Mouse (Mus musculus) layer of hippocampus, adult 6 months (tissue): ENCODE results near the gene 1600002K03Rik. TPM values are rescaled to one million over a fixed set of nuclear protein-coding genes. Genes with fewer than 3 reads are reported as not detected.

ENCODE experiments used
- long read RNA-seq, 2 experiments: library from polyadenylated mRNA; unstranded; transcript quantifications; one replicate each; pipeline ENCODE4 v2.0.0; 2019 to 2020
- polyA plus RNA-seq: library from polyadenylated mRNA; unstranded; fragments of <200 nt; fragmentation: Nextera tagmentation; gene quantifications from 2 replicates; pipeline ENCODE4 v1.2.3, GENCODE M21; 2021

The 1600002K03Rik gene
- 10.6 and 11.0 TPM in 2 replicates for polyA plus RNA-seq
- long read RNA-seq, experiment 1, transcript 1600002K03Rik-201 (3 exons, 678 nt) = major isoform, 6 of 6 reads
- long read RNA-seq, experiment 1, partial matches to known transcripts = 0 of 6 reads
- long read RNA-seq, experiment 1, other reads (novel, unspliced or antisense) = 0 of 6 reads
- long read RNA-seq, experiment 2 = 0 reads

GRCm38 (mm10) chr10:80172527-80173292 lies at the start of gene 1600002K03Rik:
Gene 1600002K03Rik, plus strand, starts transcription at chr10:80172944.

GRCm38 (mm10) chr10:80138553-80139438 lies 33.9 kb upstream of the 1600002K03Rik start, which contains the start of gene Atp5d:
Gene Atp5d, plus strand, starts transcription at chr10:80138632.

GRCm38 (mm10) chr10:80140666-80141035 lies 32.1 kb upstream of the 1600002K03Rik start, which contains the start of gene Cbarp:
Gene Cbarp, minus strand, starts transcription at chr10:80140835.

GRCm38 (mm10) chr10:80147719-80148601 lies 24.8 kb upstream of the 1600002K03Rik start, which contains the start of gene Midn:
Gene Midn, plus strand, starts transcription at chr10:80148272.

GRCm38 (mm10) chr10:80165392-80166128 lies 7.2 kb upstream of the 1600002K03Rik start, which contains the start of gene Cirbp:
Gene Cirbp, plus strand, starts transcription at chr10:80165985.

GRCm38 (mm10) chr10:80179068-80180051 lies 6.6 kb downstream of the 1600002K03Rik start, which contains the start of gene Efna2:
Gene Efna2, plus strand, starts transcription at chr10:80179482.

Other genes starting within 250 kb of the 1600002K03Rik start
- 0.87 and 1.7 TPM in 2 replicates for gene Arid3a, start 245.9 kb upstream of the 1600002K03Rik start, polyA plus RNA-seq
- 87.4 and 87.9 TPM in 2 replicates for gene Wdr18, start 212.8 kb upstream of the 1600002K03Rik start, polyA plus RNA-seq
- 0.06 and 0.11 TPM in 2 replicates for gene Grin3b, start 202.2 kb upstream of the 1600002K03Rik start, polyA plus RNA-seq
- gene Tmem259, start 188.6 kb upstream of the 1600002K03Rik start, polyA plus RNA-seq = 11.9 and 12.3 TPM in 2 replicates
- gene Cnn2, start 184.4 kb upstream of the 1600002K03Rik start, polyA plus RNA-seq = 12.4 and 13.3 TPM in 2 replicates
- gene Abca7, start 176.4 kb upstream of the 1600002K03Rik start, polyA plus RNA-seq = 1.3 and 1.6 TPM in 2 replicates
- gene Arhgap45, start 156.3 kb upstream of the 1600002K03Rik start, polyA plus RNA-seq = 1.6 and 1.7 TPM in 2 replicates
- gene Polr2e, start 133.1 kb upstream of the 1600002K03Rik start, polyA plus RNA-seq = 232 and 241 TPM in 2 replicates
- gene Gpx4, start 125.8 kb upstream of the 1600002K03Rik start, polyA plus RNA-seq = 945 and 1,045 TPM in 2 replicates
- gene Sbno2, start 67.4 kb upstream of the 1600002K03Rik start, polyA plus RNA-seq = 2.8 and 3.1 TPM in 2 replicates
- gene Stk11, start 57.1 kb upstream of the 1600002K03Rik start, polyA plus RNA-seq = 16.5 and 18.4 TPM in 2 replicates
- gene Atp5d, start 34.3 kb upstream of the 1600002K03Rik start, polyA plus RNA-seq = 943 and 1,004 TPM in 2 replicates
- gene Cbarp, start 32.1 kb upstream of the 1600002K03Rik start, polyA plus RNA-seq = 55.5 and 72.9 TPM in 2 replicates
- gene Midn, start 24.7 kb upstream of the 1600002K03Rik start, polyA plus RNA-seq = 8.3 and 11.7 TPM in 2 replicates
- gene Cirbp, start 7.0 kb upstream of the 1600002K03Rik start, polyA plus RNA-seq = 162 and 186 TPM in 2 replicates
- gene Efna2, start 6.5 kb downstream of the 1600002K03Rik start, polyA plus RNA-seq = 7.4 and 8.6 TPM in 2 replicates
- gene Mum1, start 53.5 kb downstream of the 1600002K03Rik start, polyA plus RNA-seq = 22.1 and 23.6 TPM in 2 replicates
- gene Ndufs7, start 76.2 kb downstream of the 1600002K03Rik start, polyA plus RNA-seq = 865 and 922 TPM in 2 replicates
- gene Gamt, start 88.1 kb downstream of the 1600002K03Rik start, polyA plus RNA-seq = 51.8 and 54.3 TPM in 2 replicates
- gene Dazap1, start 88.5 kb downstream of the 1600002K03Rik start, polyA plus RNA-seq = 3.0 and 3.1 TPM in 2 replicates
- 2,763 and 3,004 TPM in 2 replicates for gene Rps15, start 119.5 kb downstream of the 1600002K03Rik start, polyA plus RNA-seq
- 15.7 and 18.9 TPM in 2 replicates for gene Apc2, start 123.0 kb downstream of the 1600002K03Rik start, polyA plus RNA-seq
- 33.2 and 34.9 TPM in 2 replicates for gene 2310011J03Rik, start 147.6 kb downstream of the 1600002K03Rik start, polyA plus RNA-seq
- gene Pcsk4, start 156.6 kb downstream of the 1600002K03Rik start, polyA plus RNA-seq = 1.6 and 1.7 TPM in 2 replicates
- gene Reep6, start 157.0 kb downstream of the 1600002K03Rik start, polyA plus RNA-seq = 7.6 and 9.0 TPM in 2 replicates
- 2.3 and 3.4 TPM in 2 replicates for gene Adamtsl5, start 175.5 kb downstream of the 1600002K03Rik start, polyA plus RNA-seq
- gene Plk5, start 183.5 kb downstream of the 1600002K03Rik start, polyA plus RNA-seq = 20.6 and 23.4 TPM in 2 replicates
- 1.4 and 2.5 TPM in 2 replicates for gene Mex3d, start 214.7 kb downstream of the 1600002K03Rik start, polyA plus RNA-seq
- gene Mbd3, start 226.6 kb downstream of the 1600002K03Rik start, polyA plus RNA-seq = 41.8 and 43.3 TPM in 2 replicates
- gene Uqcr11, start 233.9 kb downstream of the 1600002K03Rik start, polyA plus RNA-seq = 1,342 and 1,554 TPM in 2 replicates